Mouse (Mus musculus): ENCODE data around the gene Olfr1062.
"Not testable (repeated sequence)": the region's sequence is repeated elsewhere in the genome, so short reads cannot be mapped to it uniquely, and the experiment has no call there.

The Olfr1062 gene

GRCm38 (mm10) chr2:86426649-86427048 lies at the start of gene Olfr1062:
TSS of gene Olfr1062 (minus strand) at chr2:86426749.
- DNase-seq (ENCODE audit: low read depth in 2 of 2, low spot score in 2 of 2) = not testable (repeated sequence)

GRCm38 (mm10) chr2:86464442-86465109 lies 38.0 kb upstream of the Olfr1062 start:
- no peak for DNase-seq (ENCODE audit: low read depth in 2 of 2, low spot score in 2 of 2)

- DNase-seq (ENCODE audit: low read depth in 2 of 2, low spot score in 2 of 2) = no peak
These were observed 33.9 kb upstream of the Olfr1062 start for GRCm38 (mm10) chr2:86460434-86460833.

DNA sequence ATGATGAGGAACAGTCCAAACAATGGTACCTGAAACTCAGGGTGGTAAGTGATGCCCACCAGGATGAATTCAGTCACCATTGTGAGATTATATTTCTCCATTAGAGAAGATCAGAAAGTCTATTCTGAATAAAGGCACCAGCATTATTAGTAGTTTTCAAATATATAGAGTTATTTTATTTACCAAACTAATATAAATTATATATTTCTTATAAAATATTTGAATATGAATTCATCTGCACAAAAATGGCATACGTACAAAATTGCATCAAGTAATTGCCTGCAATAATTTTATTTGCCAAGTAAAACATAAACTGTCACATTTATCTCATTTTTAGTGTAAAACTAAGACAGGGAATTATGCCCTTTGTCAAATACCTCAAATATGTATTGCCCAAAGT lies 29.6 kb upstream of the Olfr1062 start, which contains the start of gene Olfr1066:
Olfr1066 (minus strand) TSS at position 101 of the 400 bp plus-strand sequence.
- DNase-seq (ENCODE audit: low read depth in 2 of 2, low spot score in 2 of 2) = no peak

DNA sequence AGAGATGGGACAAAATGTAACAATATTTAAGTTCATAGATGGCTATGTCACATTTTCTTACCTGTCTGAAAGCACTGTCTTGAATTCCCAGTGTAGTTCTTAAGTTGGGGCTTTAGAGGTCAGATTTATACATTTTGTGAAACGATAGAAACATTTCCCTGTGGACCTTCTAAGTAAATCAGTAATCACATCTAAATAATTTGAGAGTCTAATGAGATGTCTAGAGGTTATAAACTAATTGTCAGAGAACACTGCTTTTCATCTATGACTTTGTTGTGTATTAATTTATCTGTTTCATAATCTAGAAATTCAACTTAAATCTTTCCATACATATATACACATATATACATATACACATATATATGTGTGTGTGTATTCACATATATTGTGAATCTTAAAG lies 23.9 kb upstream of the Olfr1062 start, which contains the start of gene Olfr1065:
Olfr1065 (minus strand) TSS at position 101 of the 400 bp plus-strand sequence.
- not testable (repeated sequence) for DNase-seq (ENCODE audit: low read depth in 2 of 2, low spot score in 2 of 2)

DNA sequence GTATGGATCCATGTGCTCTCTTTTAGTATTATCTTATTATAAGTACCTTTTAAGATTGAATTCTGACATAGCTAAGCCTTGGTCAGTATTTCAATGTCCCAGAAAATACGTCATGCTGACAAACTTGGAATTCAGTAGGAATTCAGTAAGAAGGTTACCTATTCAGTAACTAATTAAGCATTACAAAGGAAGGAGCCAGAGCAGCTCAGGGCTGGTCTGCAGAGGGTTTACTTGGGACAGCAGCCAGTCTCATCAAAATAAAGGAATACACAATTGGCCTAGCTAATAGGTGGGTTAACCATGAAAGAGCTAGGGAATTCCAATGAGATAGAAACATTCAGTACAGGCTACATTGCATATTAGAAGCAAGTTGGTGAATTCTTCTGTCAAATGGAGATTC lies 15.6 kb upstream of the Olfr1062 start:
- DNase-seq (ENCODE audit: low read depth in 2 of 2, low spot score in 2 of 2) = not testable (repeated sequence)

- DNase-seq (ENCODE audit: low read depth in 2 of 2, low spot score in 2 of 2) = not testable (repeated sequence)
These were observed 2.0 kb upstream of the Olfr1062 start for GRCm38 (mm10) chr2:86428511-86428910.

DNA sequence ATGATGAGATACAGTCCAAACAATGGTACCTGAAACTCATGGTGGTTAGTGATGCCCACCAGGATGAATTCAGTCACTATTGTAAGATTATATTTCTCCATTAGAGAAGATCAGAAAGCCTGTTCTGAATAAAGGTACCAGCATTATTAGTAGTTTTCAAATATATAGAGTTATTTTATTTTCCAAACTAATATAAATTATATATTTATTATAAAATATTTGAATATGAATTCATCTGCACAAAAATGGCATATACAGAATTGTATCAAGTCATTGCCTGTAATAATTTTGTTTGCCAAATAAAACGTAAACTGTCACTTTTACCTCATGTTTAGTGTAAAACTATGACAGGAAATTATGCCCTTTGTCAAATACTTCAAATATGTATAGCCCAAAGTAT lies 12.6 kb downstream of the Olfr1062 start, which contains the start of gene Olfr1061:
Olfr1061 (minus strand) TSS at position 101 of the 400 bp plus-strand sequence.
- no peak for DNase-seq (ENCODE audit: low read depth in 2 of 2, low spot score in 2 of 2)

GRCm38 (mm10) chr2:86395114-86395513 lies 31.4 kb downstream of the Olfr1062 start:
- no peak for DNase-seq (ENCODE audit: low read depth in 2 of 2, low spot score in 2 of 2)

GRCm38 (mm10) chr2:86388461-86388860 lies 38.1 kb downstream of the Olfr1062 start, which contains the start of gene Olfr1058:
TSS of gene Olfr1058 (minus strand) at chr2:86388561.
- DNase-seq (ENCODE audit: low read depth in 2 of 2, low spot score in 2 of 2) = not testable (repeated sequence)

DNA sequence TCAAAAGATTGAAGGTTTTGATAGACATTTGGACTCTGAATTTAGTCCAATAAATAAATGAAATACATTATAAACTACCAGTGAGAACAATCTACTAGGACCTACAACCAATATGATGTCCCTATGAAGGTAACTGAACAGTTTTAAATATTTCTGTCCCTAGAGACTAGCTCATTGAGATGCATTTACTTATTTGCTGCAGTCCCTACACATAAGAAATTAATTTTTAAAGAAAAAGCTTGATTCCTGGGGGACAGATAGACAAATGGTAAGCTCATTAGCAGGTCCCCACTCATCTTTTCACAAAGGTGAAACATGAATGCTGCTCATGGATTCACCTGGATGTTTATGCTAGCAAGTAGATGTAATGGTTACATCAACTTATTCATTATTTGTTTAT lies 48.3 kb downstream of the Olfr1062 start, which contains the start of gene Olfr1057:
Olfr1057 (minus strand) TSS at position 101 of the 400 bp plus-strand sequence.
- DNase-seq (ENCODE audit: low read depth in 2 of 2, low spot score in 2 of 2) = no peak
